In genomic region chr2:38579528-38579927, GRCm38 (mm10) we compare ENCODE assay signal across 17 mouse cellular contexts.
DNase-seq lines count a peak whose midpoint lies in the region; ATAC-seq lines count a peak whose summit lies in the region.
"Had no signal": no experiment of that assay in that cellular context is flagged by ENCODE, and none has a peak within 500 bp of the region (broad histone marks: within the 10 kb centered on the region; RNA-seq: fewer than 3 reads in every experiment).

No protein-coding gene starts in this region.

- no peak overlapping the region for H3K9ac ChIP-seq in intestine, embryonic 16.5 days (ENCODE audit: low read depth, low read length)
- H3K9ac ChIP-seq in intestine, embryonic 15.5 days: no peak overlapping the region
- no peak overlapping the region for H3K9ac ChIP-seq in forebrain, embryonic 11.5 days (ENCODE audit: low read length)
- H3K9ac ChIP-seq in hindbrain, embryonic 12.5 days: no peak overlapping the region
- H3K9ac ChIP-seq in midbrain, embryonic 15.5 days: no peak overlapping the region
- H3K9ac ChIP-seq: heart, embryonic 15.5 days; liver, embryonic 14.5 days had no signal

- ATAC-seq in intestine, embryonic 16.5 days: no peak
- ATAC-seq in intestine, embryonic 15.5 days: no peak
- ATAC-seq in forebrain, embryonic 11.5 days (replicated peaks; ENCODE audit: low FRiP score): no peak
- peak; percentile 21 for ATAC-seq in hindbrain, embryonic 12.5 days (ENCODE audit: low FRiP score)
- ATAC-seq in midbrain, embryonic 15.5 days (replicated peaks): peak; percentile 8; the same call in 1 of the 2 replicates

- no peak overlapping the region for H3K4me3 ChIP-seq in intestine, embryonic 16.5 days (ENCODE audit: low read length)
- no peak overlapping the region for H3K4me3 ChIP-seq in intestine, embryonic 15.5 days (replicated peaks)
- H3K4me3 ChIP-seq in forebrain, embryonic 11.5 days (ENCODE audit: low read depth, low read length): no peak overlapping the region
- H3K4me3 ChIP-seq in hindbrain, embryonic 12.5 days: no peak overlapping the region
- no peak overlapping the region for H3K4me3 ChIP-seq in midbrain, embryonic 15.5 days
- H3K4me3 ChIP-seq: heart, embryonic 15.5 days; megakaryocyte, embryonic 14.5 days had no signal

- no peaks in the 10 kb centered on the region for H3K4me1 ChIP-seq in intestine, embryonic 16.5 days (ENCODE audit: control insufficient read depth, insufficient read depth, low read length)
- 0 out of 2 replicates have a peak, but pooled peaks cover 12% of the 10 kb centered on the region for H3K4me1 ChIP-seq in intestine, embryonic 15.5 days (replicated peaks)
- peaks cover 14% of the 10 kb centered on the region for H3K4me1 ChIP-seq in forebrain, embryonic 11.5 days (replicated peaks; ENCODE audit: control insufficient read depth, insufficient read depth, low read length)
- peaks cover 33% of the 10 kb centered on the region for H3K4me1 ChIP-seq in hindbrain, embryonic 12.5 days
- peaks cover 36% of the 10 kb centered on the region for H3K4me1 ChIP-seq in midbrain, embryonic 15.5 days

- peaks cover 11% of the 10 kb centered on the region for H3K36me3 ChIP-seq in intestine, embryonic 16.5 days (ENCODE audit: control insufficient read depth, insufficient read depth, low read length)
- H3K36me3 ChIP-seq in intestine, embryonic 15.5 days: peaks cover 4% of the 10 kb centered on the region; the same call in 1 of the 2 replicates
- no peaks in the 10 kb centered on the region; the same call in 1 of the 2 replicates for H3K36me3 ChIP-seq in forebrain, embryonic 11.5 days (ENCODE audit: control insufficient read depth, insufficient read depth, low read length)
- peaks cover 23% of the 10 kb centered on the region; the same call in 1 of the 2 replicates for H3K36me3 ChIP-seq in hindbrain, embryonic 12.5 days
- no peaks in the 10 kb centered on the region for H3K36me3 ChIP-seq in midbrain, embryonic 15.5 days (replicated peaks)

- H3K27me3 ChIP-seq in intestine, embryonic 16.5 days (replicated peaks; ENCODE audit: control insufficient read depth, insufficient read depth, low read length): no peaks in the 10 kb centered on the region
- H3K27me3 ChIP-seq in intestine, embryonic 15.5 days (replicated peaks): no peaks in the 10 kb centered on the region
- no peaks in the 10 kb centered on the region for H3K27me3 ChIP-seq in forebrain, embryonic 11.5 days (ENCODE audit: control insufficient read depth, insufficient read depth, low read length)
- no peaks in the 10 kb centered on the region for H3K27me3 ChIP-seq in hindbrain, embryonic 12.5 days
- H3K27me3 ChIP-seq in midbrain, embryonic 15.5 days (replicated peaks): no peaks in the 10 kb centered on the region
- H3K27me3 ChIP-seq: heart, embryonic 15.5 days had no signal

- H3K9me3 ChIP-seq in intestine, embryonic 16.5 days (ENCODE audit: control insufficient read depth, low read length): no peaks in the 10 kb centered on the region
- no peaks in the 10 kb centered on the region for H3K9me3 ChIP-seq in intestine, embryonic 15.5 days
- H3K9me3 ChIP-seq in forebrain, embryonic 11.5 days (ENCODE audit: control insufficient read depth, low read length): no peaks in the 10 kb centered on the region
- no peaks in the 10 kb centered on the region for H3K9me3 ChIP-seq in hindbrain, embryonic 12.5 days (replicated peaks)
- no peaks in the 10 kb centered on the region for H3K9me3 ChIP-seq in midbrain, embryonic 15.5 days
- H3K9me3 ChIP-seq: G1E; heart, embryonic 15.5 days; megakaryocyte, embryonic 14.5 days had no signal

- H3K4me2 ChIP-seq in intestine, embryonic 16.5 days (ENCODE audit: low read depth, low read length): no peak overlapping the region
- H3K4me2 ChIP-seq in intestine, embryonic 15.5 days (replicated peaks): no peak overlapping the region
- no peak overlapping the region for H3K4me2 ChIP-seq in forebrain, embryonic 11.5 days (ENCODE audit: low read depth, low read length, severe bottlenecking)
- H3K4me2 ChIP-seq in hindbrain, embryonic 12.5 days (replicated peaks): no peak overlapping the region
- no peak overlapping the region for H3K4me2 ChIP-seq in midbrain, embryonic 15.5 days
- H3K4me2 ChIP-seq: heart, embryonic 15.5 days had no signal

- peak overlapping the region; percentile 35; the same call in 1 of the 2 replicates for H3K27ac ChIP-seq in intestine, embryonic 16.5 days (ENCODE audit: low read length)
- no peak overlapping the region for H3K27ac ChIP-seq in intestine, embryonic 15.5 days
- 0 out of 2 replicates have a peak overlapping the region, but pooled peaks have one; percentile 18 for H3K27ac ChIP-seq in forebrain, embryonic 11.5 days (ENCODE audit: low read depth, low read length)
- H3K27ac ChIP-seq in hindbrain, embryonic 12.5 days: peak overlapping the region; percentile 86
- H3K27ac ChIP-seq in midbrain, embryonic 15.5 days: peak overlapping the region; percentile 45
- H3K27ac ChIP-seq: heart, embryonic 15.5 days; liver, embryonic 14.5 days had no signal

- WGBS in intestine, embryonic 16.5 days: 47% methylated on average over 1 of the region's 1 CpGs
- WGBS in intestine, embryonic 15.5 days: 56% methylated on average over 1 of the region's 1 CpGs
- WGBS in forebrain, embryonic 11.5 days: 71% methylated on average over 1 of the region's 1 CpGs
- 26% methylated on average over 1 of the region's 1 CpGs for WGBS in hindbrain, embryonic 12.5 days
- 41% methylated on average over 1 of the region's 1 CpGs for WGBS in midbrain, embryonic 15.5 days

- no peak for DNase-seq in forebrain, embryonic 11.5 days (ENCODE audit: low spot score)
- DNase-seq in kidney, postnatal 14 days: no peak
- no peak for DNase-seq in adrenal gland, adult 2 months
- no peak for DNase-seq in embryo, embryonic 11 days
- DNase-seq: adrenal gland, postnatal 36 days; B cell, adult 2 months; gastrocnemius, postnatal 36 days; kidney, adult 8-10 months; thymus, postnatal 25 days had no signal

Comparison
In these comparisons a context has a peak if more than half of its experiments do, and no peak if none do; other contexts are left out.
1. ATAC-seq: peak in hindbrain, embryonic 12.5 days (single experiment) and midbrain, embryonic 15.5 days (single experiment); none in intestine, embryonic 16.5 days (single experiment), intestine, embryonic 15.5 days (single experiment) and forebrain, embryonic 11.5 days (single experiment).